Mouse (Mus musculus) ES-Bruce4 (cell line): ENCODE measurements at regions not wholly inside any gene's neighbourhood (a gene's known extent, or its start where the extent isn't known, plus 50 kb on each side); places are given as distances from the start of the nearest gene placed in this dataset.

ENCODE experiments used
- H3K27ac ChIP-seq: 2 replicates; pipeline ENCODE4 v1.5.1; 2012; ENCODE audit warnings: low read length, inconsistent platforms; ENCODE audit not compliant: insufficient read depth
- H3K27me3 ChIP-seq: 2 replicates; pipeline ENCODE4 v1.6.1; 2012; ENCODE audit warnings: mild to moderate bottlenecking, low read length, inconsistent platforms; ENCODE audit not compliant: control insufficient read depth, poor library complexity, insufficient read depth, severe bottlenecking
- H3K36me3 ChIP-seq: 2 replicates; pipeline ENCODE4 v1.6.1; 2012; ENCODE audit warnings: inconsistent platforms, mild to moderate bottlenecking, low read length, moderate library complexity; ENCODE audit not compliant: control insufficient read depth, poor library complexity, insufficient read depth, severe bottlenecking
- H3K4me1 ChIP-seq: one replicate; pipeline ENCODE4 v1.8.1; 2011; ENCODE audit warnings: low read length; ENCODE audit not compliant: control insufficient read depth, insufficient read depth
- H3K4me3 ChIP-seq: 2 replicates; pipeline ENCODE4 v1.5.1; 2011; ENCODE audit warnings: low read depth, mild to moderate bottlenecking, low read length
- H3K9ac ChIP-seq: 2 replicates; pipeline ENCODE4 v1.6.1; 2012; ENCODE audit warnings: low read depth, mild to moderate bottlenecking, inconsistent platforms; ENCODE audit not compliant: poor library complexity, severe bottlenecking
- H3K9me3 ChIP-seq: replicated peaks from 2 replicates; pipeline ENCODE4 v1.6.1; 2012; ENCODE audit warnings: mild to moderate bottlenecking, low read length, inconsistent platforms; ENCODE audit not compliant: control insufficient read depth, poor library complexity, insufficient read depth, severe bottlenecking
- CTCF ChIP-seq: IDR thresholded peaks from one replicate; pipeline ENCODE4 v1.8.1; 2011; ENCODE audit warnings: low read depth, low read length
- EP300 ChIP-seq: IDR thresholded peaks from 2 replicates; pipeline ENCODE4 v1.6.1; 2011; ENCODE audit warnings: low read depth, low read length; ENCODE audit not compliant: insufficient read depth
- POLR2A ChIP-seq: IDR thresholded peaks from one replicate; pipeline ENCODE4 v1.8.1; 2011; ENCODE audit warnings: low read length; ENCODE audit not compliant: insufficient read depth

- no peaks in the 10 kb centered on the region for H3K36me3 ChIP-seq
- no peaks in the 10 kb centered on the region for H3K9me3 ChIP-seq
- H3K4me1 ChIP-seq, result no peaks in the 10 kb centered on the region
- H3K9ac ChIP-seq, result no peak overlapping the region
- no peak for TF ChIP-seq EP300
- TF ChIP-seq CTCF, result no peak
- TF ChIP-seq POLR2A, result no peak
- H3K27ac ChIP-seq, result no peak overlapping the region
- no peak overlapping the region for H3K4me3 ChIP-seq
- H3K27me3 ChIP-seq, result no peaks in the 10 kb centered on the region
These were observed 409.6 kb upstream of the Fam98a start for GRCm38 (mm10) chr17:75961371-75961770.

- no peak overlapping the region for H3K27ac ChIP-seq
- TF ChIP-seq CTCF, result no peak
- TF ChIP-seq EP300, result no peak
- TF ChIP-seq POLR2A, result no peak
- no peaks in the 10 kb centered on the region for H3K27me3 ChIP-seq
- no peak overlapping the region for H3K4me3 ChIP-seq
- no peaks in the 10 kb centered on the region for H3K4me1 ChIP-seq
- peaks cover 5% of the 10 kb centered on the region for H3K9me3 ChIP-seq
- H3K9ac ChIP-seq, result no peak overlapping the region
- no peaks in the 10 kb centered on the region for H3K36me3 ChIP-seq
These were observed 385.1 kb upstream of the Fam98a start for GRCm38 (mm10) chr17:75936686-75937380.

GRCm38 (mm10) chr17:75931022-75931421, 379.3 kb upstream of the Fam98a start:
- no peak overlapping the region for H3K4me3 ChIP-seq
- no peak overlapping the region for H3K9ac ChIP-seq
- no peaks in the 10 kb centered on the region for H3K36me3 ChIP-seq
- TF ChIP-seq POLR2A, result no peak
- TF ChIP-seq CTCF, result peak; percentile 16
- TF ChIP-seq EP300, result no peak
- H3K27me3 ChIP-seq, result no peaks in the 10 kb centered on the region
- no peaks in the 10 kb centered on the region for H3K9me3 ChIP-seq
- H3K27ac ChIP-seq, result no peak overlapping the region
- H3K4me1 ChIP-seq, result no peaks in the 10 kb centered on the region

GRCm38 (mm10) chr17:75920240-75920639, 368.5 kb upstream of the Fam98a start:
- no peak overlapping the region for H3K9ac ChIP-seq
- TF ChIP-seq EP300 (no peak), CTCF (no peak), POLR2A (no peak)
- H3K4me1 ChIP-seq, result no peaks in the 10 kb centered on the region
- H3K9me3 ChIP-seq, result no peaks in the 10 kb centered on the region
- H3K4me3 ChIP-seq, result no peak overlapping the region
- H3K27ac ChIP-seq, result no peak overlapping the region
- no peaks in the 10 kb centered on the region for H3K36me3 ChIP-seq
- H3K27me3 ChIP-seq, result no peaks in the 10 kb centered on the region

- TF ChIP-seq CTCF (no peak), EP300 (no peak), POLR2A (no peak)
- Histone ChIP-seq H3K27me3 (no peaks in the 10 kb centered on the region), H3K9ac (no peak overlapping the region), H3K27ac (no peak overlapping the region), H3K4me3 (no peak overlapping the region), H3K9me3 (no peaks in the 10 kb centered on the region), H3K4me1 (no peaks in the 10 kb centered on the region), H3K36me3 (no peaks in the 10 kb centered on the region)
These were observed 365.3 kb upstream of the Fam98a start for GRCm38 (mm10) chr17:75917020-75917419.

- Histone ChIP-seq H3K27me3 (no peaks in the 10 kb centered on the region), H3K36me3 (no peaks in the 10 kb centered on the region), H3K9ac (no peak overlapping the region), H3K4me1 (no peaks in the 10 kb centered on the region), H3K4me3 (no peak overlapping the region), H3K9me3 (no peaks in the 10 kb centered on the region), H3K27ac (no peak overlapping the region)
- TF ChIP-seq CTCF (no peak), POLR2A (no peak)
These were observed 364.8 kb upstream of the Fam98a start for GRCm38 (mm10) chr17:75916590-75916989.
